Mouse (Mus musculus): ENCODE measurements around the gene Foxp3. TPM values are rescaled to one million over a fixed set of nuclear protein-coding genes. Genes with fewer than 3 reads are reported as not detected.
A peak's percentile ranks its signal among the peaks of the same experiment; 100 is the strongest.

Gene Foxp3
- polyA plus RNA-seq, 1 experiment from 2014 or later, result 0.09 TPM

DNA sequence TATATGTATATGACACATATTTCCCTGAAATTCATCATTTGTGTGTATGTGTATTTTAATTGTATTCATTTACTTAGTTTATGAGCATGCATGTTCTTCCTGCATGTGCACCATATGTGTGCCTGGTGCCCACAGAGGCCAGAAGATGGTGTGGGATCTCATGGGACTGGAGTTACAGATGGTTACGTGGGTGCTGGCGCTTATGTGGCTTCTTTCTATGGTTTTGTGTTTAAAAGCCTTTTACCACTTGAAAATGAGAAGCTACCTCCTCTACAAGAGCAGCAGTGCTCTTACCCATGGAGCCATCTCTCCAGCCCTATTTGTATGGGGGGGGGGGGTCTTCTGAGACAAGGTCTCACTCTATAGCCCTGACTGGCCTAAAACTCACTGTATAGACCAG, 7.7 kb downstream of the Foxp3 start:
- Histone ChIP-seq H3K9ac (no peak overlapping the region), H3K4me1 (no peaks in the 10 kb centered on the region), H3K4me2 (replicated peaks) (no peak overlapping the region), H3K27ac (no peak overlapping the region), H3K9me3 (no peaks in the 10 kb centered on the region), H3K27me3 (replicated peaks) (no peaks in the 10 kb centered on the region), H3K36me3 (no peaks in the 10 kb centered on the region), H3K4me3 (no peak overlapping the region)
- 92% methylated on average over 2 of the region's 2 CpGs for WGBS
- ATAC-seq (ENCODE audit: low FRiP score, low read depth), result no peak

DNA sequence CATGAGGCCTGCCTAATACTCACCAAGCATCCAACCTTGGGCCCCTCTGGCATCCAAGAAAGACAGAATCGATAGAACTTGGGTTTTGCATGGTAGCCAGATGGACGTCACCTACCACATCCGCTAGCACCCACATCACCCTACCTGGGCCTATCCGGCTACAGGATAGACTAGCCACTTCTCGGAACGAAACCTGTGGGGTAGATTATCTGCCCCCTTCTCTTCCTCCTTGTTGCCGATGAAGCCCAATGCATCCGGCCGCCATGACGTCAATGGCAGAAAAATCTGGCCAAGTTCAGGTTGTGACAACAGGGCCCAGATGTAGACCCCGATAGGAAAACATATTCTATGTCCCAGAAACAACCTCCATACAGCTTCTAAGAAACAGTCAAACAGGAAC, 10.4 kb downstream of the Foxp3 start:
- H3K9ac ChIP-seq, result no peak overlapping the region
- H3K9me3 ChIP-seq, result no peaks in the 10 kb centered on the region
- 94% methylated on average over 11 of the region's 11 CpGs for WGBS
- H3K4me1 ChIP-seq, result no peaks in the 10 kb centered on the region
- no peaks in the 10 kb centered on the region for H3K27me3 ChIP-seq (replicated peaks)
- no peak overlapping the region for H3K27ac ChIP-seq
- no peak overlapping the region for H3K4me2 ChIP-seq (replicated peaks)
- no peak for ATAC-seq (ENCODE audit: low FRiP score, low read depth)
- H3K36me3 ChIP-seq, result no peaks in the 10 kb centered on the region
- H3K4me3 ChIP-seq, result no peak overlapping the region

DNA sequence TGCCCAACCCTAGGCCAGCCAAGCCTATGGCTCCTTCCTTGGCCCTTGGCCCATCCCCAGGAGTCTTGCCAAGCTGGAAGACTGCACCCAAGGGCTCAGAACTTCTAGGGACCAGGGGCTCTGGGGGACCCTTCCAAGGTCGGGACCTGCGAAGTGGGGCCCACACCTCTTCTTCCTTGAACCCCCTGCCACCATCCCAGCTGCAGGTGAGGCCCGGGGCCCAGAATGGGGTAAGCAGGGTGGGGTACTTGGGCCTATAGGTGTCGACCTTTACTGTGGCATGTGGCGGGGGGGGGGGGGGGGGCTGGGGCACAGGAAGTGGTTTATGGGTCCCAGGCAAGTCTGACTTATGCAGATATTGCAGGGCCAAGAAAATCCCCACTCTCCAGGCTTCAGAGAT, 12.9 kb downstream of the Foxp3 start:
- Histone ChIP-seq H3K4me3 (no peak overlapping the region), H3K4me1 (no peaks in the 10 kb centered on the region), H3K4me2 (replicated peaks) (no peak overlapping the region), H3K27ac (no peak overlapping the region), H3K27me3 (replicated peaks) (no peaks in the 10 kb centered on the region), H3K36me3 (no peaks in the 10 kb centered on the region), H3K9ac (no peak overlapping the region), H3K9me3 (no peaks in the 10 kb centered on the region)
- WGBS, result 90% methylated on average over 4 of the region's 5 CpGs
- no peak for ATAC-seq (ENCODE audit: low FRiP score, low read depth)

DNA sequence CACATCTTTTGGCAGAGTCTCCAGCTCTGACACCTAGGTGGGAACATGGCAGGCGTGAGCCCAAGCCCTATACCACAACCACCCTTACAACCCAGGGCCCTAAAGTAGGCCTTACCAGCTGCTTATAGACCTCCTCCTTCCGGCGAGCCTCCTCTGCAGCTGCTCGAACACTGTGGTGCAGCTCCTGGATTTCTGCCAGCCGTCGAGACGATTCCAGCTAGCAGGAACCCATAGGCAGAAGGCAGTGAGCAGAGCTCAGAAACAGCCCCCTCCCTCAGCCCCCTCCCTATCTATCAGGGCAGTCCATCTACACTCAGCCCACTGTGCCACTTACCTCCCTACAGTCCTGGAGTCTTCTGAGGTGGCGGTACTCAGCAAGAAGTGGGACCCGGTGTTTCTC, 21.9 kb downstream of the Foxp3 start:
- Histone ChIP-seq H3K4me3 (no peak overlapping the region), H3K9me3 (no peaks in the 10 kb centered on the region), H3K36me3 (peaks cover 37% of the 10 kb centered on the region), H3K27ac (no peak overlapping the region), H3K4me1 (no peaks in the 10 kb centered on the region), H3K27me3 (replicated peaks) (no peaks in the 10 kb centered on the region), H3K9ac (no peak overlapping the region), H3K4me2 (replicated peaks) (no peak overlapping the region)
- ATAC-seq (ENCODE audit: low FRiP score, low read depth), result no peak
- 93% methylated on average over 9 of the region's 9 CpGs for WGBS

DNA sequence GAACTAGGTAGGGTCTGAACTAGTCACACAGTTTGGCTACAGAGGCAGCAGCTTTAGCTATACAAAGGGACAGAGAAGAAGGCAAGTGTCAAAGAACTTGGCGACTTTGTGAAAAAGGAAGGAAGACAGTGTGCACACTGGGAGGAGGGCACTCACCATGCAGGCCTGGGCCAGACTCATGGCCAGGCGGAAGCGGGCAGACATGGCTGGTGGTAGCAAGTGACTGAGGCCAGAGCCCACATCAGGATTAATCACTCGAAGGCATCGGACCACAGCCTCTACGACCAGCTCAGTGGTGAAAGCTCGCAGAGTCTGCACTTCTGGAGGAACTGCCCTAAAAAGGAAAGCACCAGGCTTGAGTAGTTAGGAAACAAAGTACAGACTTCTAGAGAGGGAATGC, 30.6 kb downstream of the Foxp3 start:
- ATAC-seq (ENCODE audit: low FRiP score, low read depth), result no peak
- Histone ChIP-seq H3K27me3 (replicated peaks) (no peaks in the 10 kb centered on the region), H3K4me3 (no peak overlapping the region), H3K27ac (no peak overlapping the region), H3K36me3 (no peaks in the 10 kb centered on the region; the same call in 1 of the 2 replicates), H3K9me3 (no peaks in the 10 kb centered on the region), H3K4me1 (0 out of 2 replicates have a peak, but pooled peaks cover 5% of the 10 kb centered on the region), H3K4me2 (replicated peaks) (no peak overlapping the region), H3K9ac (no peak overlapping the region)
- 91% methylated on average over 7 of the region's 7 CpGs for WGBS

DNA sequence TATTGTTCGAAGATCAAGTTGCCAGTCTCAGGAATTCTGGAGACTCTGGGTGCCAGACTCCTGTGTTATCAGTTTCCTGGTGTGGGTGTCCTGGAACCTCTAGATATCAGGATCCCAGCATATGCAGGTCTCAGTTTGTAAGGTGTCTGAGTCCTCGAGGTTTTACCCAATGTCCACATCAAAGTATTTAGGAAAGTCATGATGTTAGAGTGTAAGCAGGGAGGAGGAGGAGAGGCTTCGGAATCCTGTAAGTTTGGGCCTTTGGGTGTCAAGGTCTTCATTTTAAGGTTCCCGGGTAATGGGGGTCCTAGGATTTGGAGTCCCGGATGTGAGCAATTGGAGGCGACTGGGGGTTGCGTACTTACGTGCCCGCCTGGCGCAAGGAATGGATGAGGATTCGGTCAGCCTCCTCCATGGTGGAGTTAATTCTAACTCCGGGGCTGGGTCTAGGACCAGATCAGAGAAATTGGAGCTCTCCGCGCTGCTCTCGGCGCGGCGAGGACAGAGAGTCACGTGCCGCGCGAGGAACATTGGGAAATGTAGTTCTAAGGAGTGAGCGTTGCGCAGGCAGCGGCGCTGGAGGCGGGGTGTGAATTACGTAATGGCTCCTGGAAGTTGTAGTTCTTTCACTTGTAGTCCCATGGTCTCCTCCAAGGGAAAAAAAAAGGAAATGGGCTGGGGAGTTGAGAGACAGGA, 31.6 kb downstream of the Foxp3 start, which contains the start of gene Ccdc22:
Gene Ccdc22 (minus strand): TSS at position 639 of the 696 bp plus-strand sequence.
- Histone ChIP-seq H3K36me3 (no peaks in the 10 kb centered on the region), H3K9ac (peak within 1 kb of the TSS; percentile 42), H3K27me3 (replicated peaks) (no peaks in the 10 kb centered on the region), H3K27ac (no peak within 1 kb of the TSS), H3K4me2 (replicated peaks) (peak within 1 kb of the TSS; percentile 53), H3K4me3 (peak within 1 kb of the TSS; percentile 36), H3K9me3 (no peaks in the 10 kb centered on the region), H3K4me1 (0 out of 2 replicates have a peak, but pooled peaks cover 5% of the 10 kb centered on the region)
- ATAC-seq (ENCODE audit: low FRiP score, low read depth), result peak; percentile 91
- WGBS, result 17% methylated on average over 28 of the region's 28 CpGs

DNA sequence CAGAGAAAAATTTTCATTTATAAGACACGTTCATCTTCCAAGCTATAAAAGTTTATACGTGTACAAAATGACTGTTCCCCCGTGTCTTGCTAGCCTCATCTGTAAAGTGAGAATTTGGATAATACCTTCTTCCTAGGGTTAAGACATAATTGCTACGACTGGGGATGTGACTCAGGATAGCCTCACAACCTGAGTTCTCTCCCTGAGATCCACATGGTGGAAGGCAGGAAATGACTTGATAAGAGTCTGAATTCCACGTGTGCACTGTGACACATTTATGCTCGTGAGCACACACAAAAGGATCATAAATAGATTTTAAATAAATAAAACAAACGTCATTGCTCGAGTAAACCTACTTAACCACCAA, 32.1 kb downstream of the Foxp3 start:
- Histone ChIP-seq H3K27ac (no peak overlapping the region), H3K4me2 (replicated peaks) (no peak overlapping the region), H3K9ac (no peak overlapping the region), H3K36me3 (no peaks in the 10 kb centered on the region), H3K9me3 (no peaks in the 10 kb centered on the region), H3K27me3 (replicated peaks) (no peaks in the 10 kb centered on the region), H3K4me3 (no peak overlapping the region), H3K4me1 (0 out of 2 replicates have a peak, but pooled peaks cover 5% of the 10 kb centered on the region)
- ATAC-seq (ENCODE audit: low FRiP score, low read depth), result peak; percentile 54
- WGBS, result 44% methylated on average over 8 of the region's 8 CpGs

DNA sequence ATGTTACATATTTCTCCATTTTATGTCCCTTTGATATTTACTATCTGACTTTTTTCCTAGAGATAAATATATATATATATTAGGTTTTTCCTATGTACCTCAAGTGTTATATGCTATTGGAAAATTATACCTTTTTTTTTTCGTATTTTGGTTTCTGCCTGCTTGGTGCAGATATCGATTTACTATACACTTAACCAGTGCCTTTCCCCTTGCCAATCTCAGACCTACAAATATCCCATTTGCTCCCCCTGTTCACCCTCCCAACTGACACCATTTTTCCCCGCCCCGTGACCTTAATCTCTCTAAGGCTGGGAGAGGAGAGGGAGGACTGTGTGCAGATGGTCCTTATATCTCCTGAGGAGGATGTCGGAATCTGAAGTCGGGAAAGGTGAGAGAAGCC, 33.3 kb downstream of the Foxp3 start, which contains the start of gene Cacna1f:
Gene Cacna1f (plus strand): TSS at position 301 of the 400 bp plus-strand sequence.
- 76% methylated on average over 6 of the region's 6 CpGs for WGBS
- no peak within 1 kb of the TSS for H3K9ac ChIP-seq
- no peak within 1 kb of the TSS for H3K27ac ChIP-seq
- H3K4me3 ChIP-seq, result no peak within 1 kb of the TSS
- H3K9me3 ChIP-seq, result no peaks in the 10 kb centered on the region
- ATAC-seq (ENCODE audit: low FRiP score, low read depth), result no peak
- no peaks in the 10 kb centered on the region for H3K36me3 ChIP-seq
- H3K4me2 ChIP-seq (replicated peaks), result no peak within 1 kb of the TSS
- no peaks in the 10 kb centered on the region for H3K27me3 ChIP-seq (replicated peaks)
- 0 out of 2 replicates have a peak, but pooled peaks cover 5% of the 10 kb centered on the region for H3K4me1 ChIP-seq

DNA sequence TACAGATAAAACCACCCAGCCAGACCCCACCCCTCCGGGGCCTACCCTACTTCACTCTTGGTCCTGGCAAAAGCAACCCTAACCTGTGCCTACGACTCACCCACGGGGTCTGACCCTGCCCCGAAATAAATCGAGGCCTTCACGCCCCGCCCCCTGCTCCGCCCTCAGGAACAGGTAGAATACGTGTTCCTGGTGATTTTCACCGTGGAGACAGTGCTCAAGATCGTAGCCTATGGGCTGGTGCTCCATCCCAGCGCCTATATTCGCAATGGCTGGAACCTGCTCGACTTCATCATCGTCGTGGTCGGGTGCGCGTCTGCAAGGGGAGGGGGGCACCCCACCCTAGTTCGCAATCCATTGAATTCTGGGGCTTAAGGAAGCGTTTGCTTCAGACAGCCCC, 36.6 kb downstream of the Foxp3 start:
- Histone ChIP-seq H3K4me2 (replicated peaks) (peak overlapping the region; percentile 65), H3K27me3 (replicated peaks) (no peaks in the 10 kb centered on the region), H3K4me3 (peak overlapping the region; percentile 30; the same call in 1 of the 2 replicates), H3K4me1 (no peaks in the 10 kb centered on the region), H3K9me3 (no peaks in the 10 kb centered on the region), H3K27ac (no peak overlapping the region), H3K9ac (no peak overlapping the region), H3K36me3 (no peaks in the 10 kb centered on the region)
- no peak for ATAC-seq (ENCODE audit: low FRiP score, low read depth)
- 21% methylated on average over 21 of the region's 21 CpGs for WGBS

DNA sequence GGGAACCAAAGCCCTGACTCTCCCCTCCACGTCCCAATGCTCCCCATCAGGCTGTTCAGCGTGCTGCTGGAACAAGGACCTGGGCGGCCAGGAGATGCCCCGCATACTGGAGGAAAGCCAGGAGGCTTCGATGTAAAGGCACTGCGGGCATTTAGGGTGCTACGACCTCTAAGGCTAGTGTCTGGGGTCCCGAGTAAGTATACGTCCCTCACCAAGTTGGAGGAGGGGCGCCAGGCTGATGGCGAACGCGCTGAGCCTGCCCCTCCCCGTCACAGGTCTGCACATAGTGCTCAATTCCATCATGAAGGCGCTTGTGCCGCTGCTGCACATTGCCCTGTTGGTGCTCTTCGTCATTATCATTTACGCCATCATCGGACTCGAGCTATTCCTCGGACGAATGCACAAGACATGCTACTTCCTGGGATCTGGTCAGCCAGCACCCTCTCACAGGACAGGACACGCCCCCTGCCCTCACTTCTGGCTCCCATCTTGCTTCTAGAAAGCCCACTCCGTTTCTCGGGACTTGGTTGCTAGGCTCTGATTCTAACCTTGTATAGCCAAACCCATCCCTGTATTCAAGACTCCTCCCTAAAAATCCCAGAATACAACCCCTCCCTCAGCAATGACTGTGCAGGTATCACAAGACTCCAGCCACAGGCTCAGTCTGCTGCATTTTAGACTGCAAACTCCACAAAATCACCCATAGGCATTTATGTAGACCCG, 37.3 kb downstream of the Foxp3 start:
- Histone ChIP-seq H3K4me1 (no peaks in the 10 kb centered on the region), H3K4me3 (peak overlapping the region; percentile 30), H3K9ac (0 out of 2 replicates have a peak overlapping the region, but pooled peaks have one; percentile 21), H3K36me3 (no peaks in the 10 kb centered on the region), H3K4me2 (replicated peaks) (peak overlapping the region; percentile 65), H3K9me3 (no peaks in the 10 kb centered on the region), H3K27ac (no peak overlapping the region), H3K27me3 (replicated peaks) (no peaks in the 10 kb centered on the region)
- WGBS, result 17% methylated on average over 26 of the region's 26 CpGs
- ATAC-seq (ENCODE audit: low FRiP score, low read depth), result peak; percentile 67

DNA sequence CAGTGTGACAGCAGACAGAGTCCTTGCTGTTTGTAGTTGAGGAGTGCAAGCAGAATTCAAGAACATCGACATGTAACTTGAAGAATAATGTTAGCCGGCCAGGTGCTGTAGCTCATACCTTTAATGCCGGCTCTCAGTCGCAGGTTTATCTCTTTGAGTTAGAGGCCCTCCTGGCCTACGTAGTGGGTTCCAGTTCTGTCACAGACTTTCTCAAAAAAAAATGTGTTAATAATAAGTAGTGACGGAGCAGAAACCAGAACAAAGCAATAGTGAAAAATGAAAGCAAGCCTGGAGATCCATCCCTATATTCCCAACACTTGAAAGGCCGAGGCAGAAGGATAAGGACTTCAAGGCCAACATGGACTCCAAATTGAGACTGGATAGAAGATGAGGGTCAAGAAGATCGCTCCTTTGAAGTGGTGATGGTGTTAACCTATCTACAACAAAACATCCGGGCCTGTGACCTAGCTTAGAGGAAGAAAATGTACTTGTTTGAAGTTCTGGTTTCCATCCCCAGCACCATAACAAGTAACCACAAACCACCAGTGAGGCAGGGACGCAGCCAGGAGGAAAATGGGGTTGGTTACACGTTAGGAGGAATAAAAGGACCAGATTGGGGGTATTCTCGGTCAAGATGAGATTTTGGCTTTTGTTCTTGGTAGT, 44.6 kb downstream of the Foxp3 start:
- WGBS, result 83% methylated on average over 12 of the region's 12 CpGs
- no peak overlapping the region for H3K27ac ChIP-seq
- H3K36me3 ChIP-seq, result no peaks in the 10 kb centered on the region
- ATAC-seq (ENCODE audit: low FRiP score, low read depth), result no peak
- H3K9ac ChIP-seq, result no peak overlapping the region
- H3K9me3 ChIP-seq, result no peaks in the 10 kb centered on the region
- no peak overlapping the region for H3K4me2 ChIP-seq (replicated peaks)
- H3K27me3 ChIP-seq (replicated peaks), result no peaks in the 10 kb centered on the region
- H3K4me3 ChIP-seq, result no peak overlapping the region
- no peaks in the 10 kb centered on the region for H3K4me1 ChIP-seq

DNA sequence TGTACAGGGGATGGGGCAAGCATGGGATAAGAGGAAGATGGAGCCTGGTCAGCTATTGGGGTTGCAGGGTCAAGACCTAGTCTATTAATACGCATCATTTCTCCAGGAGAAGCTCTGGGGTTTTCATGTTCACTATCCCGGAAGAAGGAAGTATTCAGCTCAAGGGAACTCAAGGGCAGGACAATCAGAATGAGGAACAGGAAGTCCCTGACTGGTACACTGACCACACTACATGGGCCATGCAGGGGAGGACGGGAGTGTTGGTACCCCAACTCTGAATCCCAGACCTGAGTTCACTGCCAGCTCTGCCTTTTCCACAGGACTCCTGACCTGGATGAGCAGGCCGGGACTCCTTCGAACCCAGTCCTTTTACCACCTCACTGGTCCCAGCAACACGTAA, 59.1 kb downstream of the Foxp3 start:
- Histone ChIP-seq H3K36me3 (no peaks in the 10 kb centered on the region), H3K27ac (no peak overlapping the region), H3K4me2 (replicated peaks) (no peak overlapping the region), H3K9ac (no peak overlapping the region), H3K4me1 (no peaks in the 10 kb centered on the region), H3K4me3 (no peak overlapping the region), H3K27me3 (replicated peaks) (no peaks in the 10 kb centered on the region), H3K9me3 (no peaks in the 10 kb centered on the region)
- WGBS, result 91% methylated on average over 6 of the region's 6 CpGs
- no peak for ATAC-seq (ENCODE audit: low FRiP score, low read depth)
